Comparison of ENCODE assay signal across 20 mouse cellular contexts in the genomic region with DNA sequence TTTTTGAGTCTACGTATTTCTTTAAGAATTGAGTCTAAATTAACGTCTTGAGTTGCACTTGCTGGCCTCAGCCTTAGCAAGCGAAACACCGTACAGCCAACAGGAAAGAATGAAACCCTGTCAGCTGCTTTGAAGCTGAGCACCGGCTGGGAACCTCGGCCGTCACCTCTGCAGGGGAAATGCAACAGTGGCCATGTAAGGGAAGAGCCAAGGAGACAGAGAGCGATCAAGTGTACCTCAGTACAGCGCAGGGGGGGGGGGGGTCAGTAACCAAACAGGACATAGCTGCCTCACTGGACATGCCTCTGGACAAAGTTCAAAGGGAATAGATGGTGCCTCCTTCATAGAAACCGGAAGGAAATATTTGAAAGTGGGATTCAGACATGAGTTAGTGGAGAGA.
DNase-seq lines count a peak whose midpoint lies in the region; ATAC-seq lines count a peak whose summit lies in the region.
"Had no signal": no experiment of that assay in that cellular context is flagged by ENCODE, and none has a peak within 500 bp of the region (broad histone marks: within the 10 kb centered on the region; RNA-seq: fewer than 3 reads in every experiment).

No protein-coding gene starts in this region.

- peaks cover 3 to 4% of the 10 kb centered on the region in 2 experiments; a peak in 1 of 4 replicates for H3K4me1 ChIP-seq in heart, embryonic 14.5 days (ENCODE audit: control insufficient read depth in 2 of 2, insufficient read depth in 2 of 2, low read length in 2 of 2)
- H3K4me1 ChIP-seq in kidney, embryonic 14.5 days (ENCODE audit: control insufficient read depth, insufficient read depth, low read length), result no peaks in the 10 kb centered on the region
- no peaks in the 10 kb centered on the region for H3K4me1 ChIP-seq in midbrain, embryonic 11.5 days (ENCODE audit: control insufficient read depth, insufficient read depth, low read length)
- H3K4me1 ChIP-seq in midbrain, embryonic 10.5 days, result no peaks in the 10 kb centered on the region
- H3K4me1 ChIP-seq: embryonic facial prominence, embryonic 12.5 days; forebrain, embryonic 15.5 days; hindbrain, embryonic 15.5 days had no signal

- intact Hi-C loops in heart, postnatal 25 days (cut with DNase I), result no loop called here

- peak; percentile 10 for DNase-seq in embryo, embryonic 9.5 days (ENCODE audit: extremely low spot score)
- DNase-seq in embryo, embryonic 10.5 days (ENCODE audit: low spot score), result no peak
- no peak for DNase-seq in heart, postnatal 25 days (ENCODE audit: low spot score)
- DNase-seq in kidney, postnatal 10 days, result no peak
- DNase-seq in midbrain, embryonic 11.5 days (ENCODE audit: low spot score, missing footprints), result peak; percentile 8
- no peak for DNase-seq in midbrain, embryonic 10.5 days (ENCODE audit: low spot score)
- DNase-seq: adrenal gland, postnatal 14 days; cerebellum, adult 11-12 months; cerebellum, adult 9-10 months; cerebellum, postnatal 25 days; heart, adult 2 months had no signal

- no peaks in the 10 kb centered on the region for H3K36me3 ChIP-seq in heart, embryonic 14.5 days (ENCODE audit: control insufficient read depth, insufficient read depth, low read length)
- no peaks in the 10 kb centered on the region for H3K36me3 ChIP-seq in kidney, embryonic 14.5 days (ENCODE audit: control insufficient read depth, insufficient read depth, low read length)
- H3K36me3 ChIP-seq in midbrain, embryonic 11.5 days (ENCODE audit: control insufficient read depth, insufficient read depth, low read length), result no peaks in the 10 kb centered on the region
- no peaks in the 10 kb centered on the region for H3K36me3 ChIP-seq in midbrain, embryonic 10.5 days
- H3K36me3 ChIP-seq: embryonic facial prominence, embryonic 12.5 days; forebrain, embryonic 15.5 days; hindbrain, embryonic 15.5 days had no signal

- no peak overlapping the region for H3K27ac ChIP-seq in heart, embryonic 14.5 days (replicated peaks in 1 of 2; ENCODE audit: control insufficient read depth in 1 of 2, insufficient read depth in 1 of 2, low read depth in 2 of 2, low read length in 2 of 2)
- H3K27ac ChIP-seq in kidney, embryonic 14.5 days (ENCODE audit: low read depth, low read length), result no peak overlapping the region
- H3K27ac ChIP-seq in midbrain, embryonic 11.5 days (ENCODE audit: low read depth, low read length), result no peak overlapping the region
- H3K27ac ChIP-seq in midbrain, embryonic 10.5 days (replicated peaks), result no peak overlapping the region
- H3K27ac ChIP-seq: embryonic facial prominence, embryonic 12.5 days; forebrain, embryonic 15.5 days; heart, adult 2 months; hindbrain, embryonic 15.5 days had no signal

- peak overlapping the region; percentile 5; the same call in 1 of the 2 replicates for H3K4me2 ChIP-seq in heart, embryonic 14.5 days (ENCODE audit: low read length)
- no peak overlapping the region for H3K4me2 ChIP-seq in kidney, embryonic 14.5 days (replicated peaks; ENCODE audit: low read depth, low read length)
- no peak overlapping the region for H3K4me2 ChIP-seq in midbrain, embryonic 11.5 days
- H3K4me2 ChIP-seq: embryonic facial prominence, embryonic 12.5 days; forebrain, embryonic 15.5 days; heart, embryonic 11.5 days; hindbrain, embryonic 15.5 days had no signal

- H3K9ac ChIP-seq in heart, embryonic 14.5 days (ENCODE audit: low read length), result no peak overlapping the region
- no peak overlapping the region for H3K9ac ChIP-seq in kidney, embryonic 14.5 days (ENCODE audit: low read depth, low read length)
- no peak overlapping the region for H3K9ac ChIP-seq in midbrain, embryonic 11.5 days (ENCODE audit: low read length)
- H3K9ac ChIP-seq: embryonic facial prominence, embryonic 12.5 days; forebrain, embryonic 15.5 days; hindbrain, embryonic 15.5 days had no signal

- 51% methylated on average over 10 of the region's 10 CpGs for WGBS in heart, embryonic 14.5 days
- WGBS in kidney, embryonic 14.5 days, result 34% methylated on average over 10 of the region's 10 CpGs
- WGBS in midbrain, embryonic 11.5 days, result 60% methylated on average over 10 of the region's 10 CpGs
- WGBS in midbrain, embryonic 10.5 days, result 69% methylated on average over 10 of the region's 10 CpGs

- H3K4me3 ChIP-seq in heart, embryonic 14.5 days (ENCODE audit: control insufficient read depth in 1 of 2, insufficient read depth in 1 of 2, low read depth in 1 of 2, low read length in 2 of 2), result no peak overlapping the region
- no peak overlapping the region for H3K4me3 ChIP-seq in kidney, embryonic 14.5 days (ENCODE audit: low read length)
- H3K4me3 ChIP-seq in midbrain, embryonic 11.5 days (ENCODE audit: low read depth, low read length), result no peak overlapping the region
- H3K4me3 ChIP-seq in midbrain, embryonic 10.5 days, result no peak overlapping the region
- H3K4me3 ChIP-seq: embryonic facial prominence, embryonic 12.5 days; forebrain, embryonic 15.5 days; heart, adult 2 months; hindbrain, embryonic 15.5 days had no signal

- H3K27me3 ChIP-seq in heart, embryonic 14.5 days (ENCODE audit: control insufficient read depth, insufficient read depth, low read length), result no peaks in the 10 kb centered on the region
- H3K27me3 ChIP-seq in kidney, embryonic 14.5 days (ENCODE audit: control insufficient read depth, insufficient read depth, low read length), result no peaks in the 10 kb centered on the region
- no peaks in the 10 kb centered on the region for H3K27me3 ChIP-seq in midbrain, embryonic 11.5 days (ENCODE audit: control insufficient read depth, insufficient read depth, low read length)
- no peaks in the 10 kb centered on the region for H3K27me3 ChIP-seq in midbrain, embryonic 10.5 days (ENCODE audit: low read depth, poor library complexity, severe bottlenecking)
- H3K27me3 ChIP-seq: embryonic facial prominence, embryonic 12.5 days; forebrain, embryonic 15.5 days; hindbrain, embryonic 15.5 days; Patski had no signal

- no peaks in the 10 kb centered on the region for H3K9me3 ChIP-seq in heart, embryonic 14.5 days (ENCODE audit: control insufficient read depth, low read length)
- H3K9me3 ChIP-seq in kidney, embryonic 14.5 days (ENCODE audit: control insufficient read depth, low read length), result no peaks in the 10 kb centered on the region
- H3K9me3 ChIP-seq in midbrain, embryonic 11.5 days (ENCODE audit: control insufficient read depth, low read length), result no peaks in the 10 kb centered on the region
- H3K9me3 ChIP-seq in midbrain, embryonic 10.5 days (replicated peaks), result no peaks in the 10 kb centered on the region
- H3K9me3 ChIP-seq: embryonic facial prominence, embryonic 12.5 days; forebrain, embryonic 15.5 days; hindbrain, embryonic 15.5 days had no signal

- no peak for ATAC-seq in heart, embryonic 14.5 days (ENCODE audit: insufficient number of reproducible peaks, insufficient read depth, low FRiP score, low read depth)
- 0 out of 2 replicates have a peak, but pooled peaks have one; percentile 57 for ATAC-seq in kidney, embryonic 14.5 days (ENCODE audit: low FRiP score, low TSS enrichment)
- ATAC-seq in midbrain, embryonic 11.5 days (ENCODE audit: low FRiP score), result no peak
- ATAC-seq: activated CD4-positive, CD25-positive, alpha-beta regulatory T cell, adult 4 months; forebrain, embryonic 15.5 days; intestine, embryonic 16.5 days; Patski had no signal

Comparison
In these comparisons a context has a peak if more than half of its experiments do, and no peak if none do; other contexts are left out.
1. DNase-seq: peak in embryo, embryonic 9.5 days (single experiment) and midbrain, embryonic 11.5 days (single experiment); none in embryo, embryonic 10.5 days (single experiment), heart, postnatal 25 days (single experiment), kidney, postnatal 10 days (single experiment) and midbrain, embryonic 10.5 days (single experiment).